Mouse (Mus musculus): Measurements from ENCODE around the gene Polr1b. TPM values are rescaled to one million over a fixed set of nuclear protein-coding genes. Genes with fewer than 3 reads are reported as not detected.

The Polr1b gene
- 26.7 TPM for polyA plus RNA-seq (2021)

GRCm38 (mm10) chr2:129100784-129101310 is at the start of gene Polr1b:
TSS of gene Polr1b (plus strand) at chr2:129100995.
- ATAC-seq (peak; percentile 95), DNase-seq (ENCODE audit: low read depth, low spot score) (peak; percentile 63)
- POLR2A ChIA-PET, result interaction anchor here (1.4 to 1.8 kb wide), 2 partner anchors 27 to 28 kb away, joined by 4 to 5 read pairs; partner anchors contain the start of gene Chchd5
- H3K27me3 ChIP-seq, result no peaks in the 10 kb centered on the region
- in situ Hi-C loops (cut with MboI; ENCODE audit: low pct_unique_long_range_greater_than_20kb), result no loop called here
- TF ChIP-seq CTCF (IDR thresholded peaks at IDR 0.05), result no peak
- CTCF ChIA-PET, result no interaction called here

GRCm38 (mm10) chr2:129052451-129052983 is 48.3 kb upstream of the Polr1b start:
- CTCF ChIA-PET, result interaction anchor here (1.1 to 1.5 kb wide), 4 partner anchors 12 to 60 kb away, joined by 3 to 5 read pairs (median 4); no protein-coding TSS in a partner anchor

GRCm38 (mm10) chr2:129055741-129056140 is 45.1 kb upstream of the Polr1b start:
- TF ChIP-seq CTCF (IDR thresholded peaks at IDR 0.05), result no peak
- CTCF ChIA-PET, result interaction anchor here (1.0 kb wide), 1 partner anchor 112 kb away, joined by 4 read pairs; the partner anchor contains the start of gene Zc3h8
- no peak for ATAC-seq
- POLR2A ChIA-PET, result no interaction called here
- in situ Hi-C loops (cut with MboI; ENCODE audit: low pct_unique_long_range_greater_than_20kb), result no loop called here
- no peak for DNase-seq (ENCODE audit: low read depth, low spot score)
- no peaks in the 10 kb centered on the region for H3K27me3 ChIP-seq

More at GRCm38 (mm10) chr2:129052451-129052983, 48.3 kb upstream of the Polr1b start:
- H3K27me3 ChIP-seq, result no peaks in the 10 kb centered on the region
- in situ Hi-C loops (cut with MboI; ENCODE audit: low pct_unique_long_range_greater_than_20kb), result no loop called here
- DNase-seq (ENCODE audit: low read depth, low spot score) (no peak), ATAC-seq (no peak)
- POLR2A ChIA-PET, result no interaction called here
- no peak for TF ChIP-seq CTCF (IDR thresholded peaks at IDR 0.05)

- in situ Hi-C loops (cut with MboI; ENCODE audit: low pct_unique_long_range_greater_than_20kb), result no loop called here
- no peaks in the 10 kb centered on the region for H3K27me3 ChIP-seq
- ATAC-seq, result no peak
- ChIA-PET CTCF (no interaction called here), POLR2A (no interaction called here)
- no peak for DNase-seq (ENCODE audit: low read depth, low spot score)
- TF ChIP-seq CTCF (IDR thresholded peaks at IDR 0.05), result peak; percentile 77
Measured at GRCm38 (mm10) chr2:129056597-129056996, 44.2 kb upstream of the Polr1b start.

GRCm38 (mm10) chr2:129057256-129057655 is 43.5 kb upstream of the Polr1b start:
- POLR2A ChIA-PET, result interaction anchor here (0.6 kb wide), 1 partner anchor 129 kb away, joined by 4 read pairs; no protein-coding TSS in a partner anchor

GRCm38 (mm10) chr2:129057920-129058361 is 42.9 kb upstream of the Polr1b start:
- POLR2A ChIA-PET, result no interaction called here
- H3K27me3 ChIP-seq, result no peaks in the 10 kb centered on the region
- TF ChIP-seq CTCF (IDR thresholded peaks at IDR 0.05), result no peak
- CTCF ChIA-PET, result no interaction called here
- DNase-seq (ENCODE audit: low read depth, low spot score) (no peak), ATAC-seq (no peak)
- in situ Hi-C loops (cut with MboI; ENCODE audit: low pct_unique_long_range_greater_than_20kb), result no loop called here

More at GRCm38 (mm10) chr2:129057256-129057655, 43.5 kb upstream of the Polr1b start:
- DNase-seq (ENCODE audit: low read depth, low spot score) (no peak), ATAC-seq (no peak)
- no peak for TF ChIP-seq CTCF (IDR thresholded peaks at IDR 0.05)
- no peaks in the 10 kb centered on the region for H3K27me3 ChIP-seq
- CTCF ChIA-PET, result no interaction called here
- in situ Hi-C loops (cut with MboI; ENCODE audit: low pct_unique_long_range_greater_than_20kb), result no loop called here

- in situ Hi-C loops (cut with MboI; ENCODE audit: low pct_unique_long_range_greater_than_20kb), result no loop called here
- ATAC-seq (no peak), DNase-seq (ENCODE audit: low read depth, low spot score) (no peak)
- ChIA-PET CTCF (no interaction called here), POLR2A (no interaction called here)
- no peaks in the 10 kb centered on the region for H3K27me3 ChIP-seq
- TF ChIP-seq CTCF (IDR thresholded peaks at IDR 0.05), result no peak
Measured at GRCm38 (mm10) chr2:129061456-129062059, 39.2 kb upstream of the Polr1b start.

GRCm38 (mm10) chr2:129065437-129066282 is 35.1 kb upstream of the Polr1b start, which contains the start of gene Ttl:
TSS of gene Ttl (plus strand) at chr2:129065942.
- ChIA-PET POLR2A (no interaction called here), CTCF (interaction anchor here (1.3 kb wide), 1 partner anchor 97 kb away, joined by 3 read pairs; no protein-coding TSS in a partner anchor)
- DNase-seq (ENCODE audit: low read depth, low spot score), result no peak
- H3K27me3 ChIP-seq, result no peaks in the 10 kb centered on the region
- in situ Hi-C loops (cut with MboI; ENCODE audit: low pct_unique_long_range_greater_than_20kb), result no loop called here
- TF ChIP-seq CTCF (IDR thresholded peaks at IDR 0.05), result no peak
- ATAC-seq, result peak; percentile 90

- ATAC-seq (peak; percentile 67), DNase-seq (ENCODE audit: low read depth, low spot score) (no peak)
- no peak for TF ChIP-seq CTCF (IDR thresholded peaks at IDR 0.05)
- POLR2A ChIA-PET, result interaction anchor here (0.8 to 0.9 kb wide), 2 partner anchors 48 to 132 kb away, joined by 3 read pairs; partner anchors contain the start of gene Slc20a1
- in situ Hi-C loops (cut with MboI; ENCODE audit: low pct_unique_long_range_greater_than_20kb), result no loop called here
- CTCF ChIA-PET, result interaction anchor here (0.8 to 1.3 kb wide), 2 partner anchors 73 to 98 kb away, joined by 3 read pairs; no protein-coding TSS in a partner anchor
- H3K27me3 ChIP-seq, result no peaks in the 10 kb centered on the region
Measured at GRCm38 (mm10) chr2:129066326-129066725, 34.5 kb upstream of the Polr1b start.

GRCm38 (mm10) chr2:129070296-129070695 is 30.5 kb upstream of the Polr1b start:
- ChIA-PET POLR2A (no interaction called here), CTCF (no interaction called here)
- in situ Hi-C loops (cut with MboI; ENCODE audit: low pct_unique_long_range_greater_than_20kb), result no loop called here
- DNase-seq (ENCODE audit: low read depth, low spot score), result no peak
- no peak for TF ChIP-seq CTCF (IDR thresholded peaks at IDR 0.05)
- ATAC-seq, result no peak
- H3K27me3 ChIP-seq, result no peaks in the 10 kb centered on the region
